Mouse (Mus musculus): ENCODE results near the gene Cfap74.

- no peak for TF ChIP-seq CTCF (IDR thresholded peaks at IDR 0.05; ENCODE audit: borderline replicate concordance, control insufficient read depth, extremely low read depth, insufficient read depth, low read length, poor library complexity)
- TF ChIP-seq POLR2A (IDR thresholded peaks at IDR 0.05; ENCODE audit: control insufficient read depth, extremely low read depth, insufficient read depth, low read length, poor library complexity), result no peak
Measured at GRCm38 (mm10) chr4:155413641-155414335, 4.8 kb downstream of the Cfap74 start.

All from thymus, adult 2 months (tissue).